Mouse (Mus musculus): ENCODE data around the gene Lrch1.

DNA sequence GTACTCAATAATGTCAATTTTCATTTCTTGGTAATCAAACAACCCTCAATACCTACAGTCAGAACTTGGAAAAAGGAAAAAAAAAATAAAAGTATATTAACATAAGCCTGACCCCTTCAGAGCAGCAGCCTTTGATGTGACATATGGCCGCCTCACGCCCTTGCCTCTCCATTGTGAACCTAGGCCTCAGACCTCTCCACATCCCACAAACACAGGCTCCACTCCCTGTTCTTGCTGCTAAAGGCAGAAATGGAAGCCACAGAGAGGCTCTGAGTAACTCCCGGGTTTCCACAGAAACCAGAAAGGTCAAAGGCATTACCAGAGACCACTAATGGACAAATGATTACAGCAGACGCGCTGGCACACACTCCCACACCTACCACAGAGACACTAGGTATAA, 116.6 kb downstream of the Lrch1 start:
- TF ChIP-seq GATA1 (IDR thresholded peaks at IDR 0.05; ENCODE audit: low read depth, low read length), result no peak
- no peak for TF ChIP-seq EP300 (IDR thresholded peaks at IDR 0.05; ENCODE audit: low read depth in 1 of 2, low read length in 2 of 2)
- TF ChIP-seq ELF1 (IDR thresholded peaks at IDR 0.05; ENCODE audit: low read depth, low read length), result no peak
- no peak for TF ChIP-seq USF2 (IDR thresholded peaks at IDR 0.05; ENCODE audit: borderline replicate concordance in 1 of 2, insufficient read depth in 1 of 2, low read depth in 1 of 2, low read length in 2 of 2)
- no peak for TF ChIP-seq SMC3 (IDR thresholded peaks at IDR 0.05; ENCODE audit: low read depth, low read length)
- TF ChIP-seq CTCF (IDR thresholded peaks at IDR 0.05 in 2 of 3, conservative IDR thresholded peaks at IDR 0.05 in 1 of 3; ENCODE audit: control insufficient read depth in 1 of 3, insufficient read depth in 1 of 3, low read depth in 2 of 3, low read length in 3 of 3, poor library complexity in 1 of 3, severe bottlenecking in 1 of 3), result no peak
- no peak for TF ChIP-seq MAFK (IDR thresholded peaks at IDR 0.05; ENCODE audit: borderline replicate concordance, low read depth, low read length)
